Mouse (Mus musculus): ENCODE data around the gene Flrt2. TPM values are rescaled to one million over a fixed set of nuclear protein-coding genes. Genes with fewer than 3 reads are reported as not detected.

Flrt2 gene
- 0.55 and 0.56 TPM in 2 replicates for polyA plus RNA-seq (2012; rRNA removed)

GRCm38 (mm10) chr12:95691961-95692767, at the start of gene Flrt2:
Flrt2 (plus strand) TSS chr12:95692226.

Measured in liver, embryonic 18 days (tissue).